Mouse (Mus musculus) telencephalon, adult 2 months (tissue): Measurements from ENCODE around the gene Dcx.

Experiments used
- DNase-seq: peaks from one replicate; pipeline ENCODE4 v3.0.0-alpha.2; 2011; ENCODE audit warnings: low read depth, low spot score

The Dcx gene

GRCm38 (mm10) chrX:143827212-143827611 lies 105.9 kb downstream of the Dcx start, which contains the start of gene Capn6:
Gene Capn6, minus strand, starts transcription at chrX:143827414.
- DNase-seq: no peak

- DNase-seq: no peak
Measured at GRCm38 (mm10) chrX:143826521-143826920, 106.6 kb downstream of the Dcx start.

- DNase-seq: no peak
Measured at GRCm38 (mm10) chrX:143818961-143819360, 114.2 kb downstream of the Dcx start.

- no peak for DNase-seq
Measured at GRCm38 (mm10) chrX:143815948-143816347, 117.2 kb downstream of the Dcx start.
